Mouse (Mus musculus): ENCODE measurements around the gene Nt5dc2. TPM values are rescaled to one million over a fixed set of nuclear protein-coding genes. Genes with fewer than 3 reads are reported as not detected.

The Nt5dc2 gene
- polyA plus RNA-seq, 1 experiment from 2014 or later, result 350 TPM

GRCm38 (mm10) chr14:31177715-31178114 is 46.9 kb downstream of the Nt5dc2 start:
- no peak overlapping the region for H3K9ac ChIP-seq (replicated peaks; ENCODE audit: low read length)
- no peaks in the 10 kb centered on the region for H3K9me3 ChIP-seq (ENCODE audit: low read length)
- no peak for ATAC-seq (ENCODE audit: low FRiP score, low TSS enrichment)

GRCm38 (mm10) chr14:31179677-31180365 is 49.0 kb downstream of the Nt5dc2 start:
- Histone ChIP-seq H3K27me3 (ENCODE audit: insufficient read depth, low read length) (no peaks in the 10 kb centered on the region), H3K4me1 (ENCODE audit: insufficient read depth, low read length) (peaks cover 8% of the 10 kb centered on the region; the same call in 1 of the 2 replicates), H3K9me3 (ENCODE audit: low read length) (no peaks in the 10 kb centered on the region), H3K4me3 (ENCODE audit: low read length) (no peak overlapping the region), H3K27ac (ENCODE audit: low read length) (no peak overlapping the region), H3K9ac (replicated peaks; ENCODE audit: low read length) (no peak overlapping the region), H3K36me3 (ENCODE audit: insufficient read depth, low read length) (peaks cover 96% of the 10 kb centered on the region), H3K4me2 (replicated peaks; ENCODE audit: low read depth, low read length) (no peak overlapping the region)
- 94% methylated on average over 12 of the region's 12 CpGs for WGBS
- ATAC-seq (ENCODE audit: low FRiP score, low TSS enrichment), result no peak

More at GRCm38 (mm10) chr14:31177715-31178114, 46.9 kb downstream of the Nt5dc2 start:
- Histone ChIP-seq H3K27ac (ENCODE audit: low read length) (no peak overlapping the region), H3K36me3 (ENCODE audit: insufficient read depth, low read length) (peaks cover 96% of the 10 kb centered on the region), H3K27me3 (ENCODE audit: insufficient read depth, low read length) (no peaks in the 10 kb centered on the region), H3K4me2 (replicated peaks; ENCODE audit: low read depth, low read length) (no peak overlapping the region), H3K4me1 (ENCODE audit: insufficient read depth, low read length) (0 out of 2 replicates have a peak, but pooled peaks cover under 1% of the 10 kb centered on the region), H3K4me3 (ENCODE audit: low read length) (no peak overlapping the region)
- 86% methylated on average over 5 of the region's 5 CpGs for WGBS

GRCm38 (mm10) chr14:31181512-31181911 is 50.7 kb downstream of the Nt5dc2 start:
- H3K27ac ChIP-seq (ENCODE audit: low read length), result no peak overlapping the region

GRCm38 (mm10) chr14:31182786-31183290 is 52.0 kb downstream of the Nt5dc2 start:
- Histone ChIP-seq H3K4me1 (ENCODE audit: insufficient read depth, low read length) (peaks cover 8% of the 10 kb centered on the region; the same call in 1 of the 2 replicates), H3K9ac (replicated peaks; ENCODE audit: low read length) (no peak overlapping the region), H3K4me3 (ENCODE audit: low read length) (no peak overlapping the region), H3K4me2 (replicated peaks; ENCODE audit: low read depth, low read length) (no peak overlapping the region), H3K36me3 (ENCODE audit: insufficient read depth, low read length) (peaks cover 96% of the 10 kb centered on the region), H3K9me3 (ENCODE audit: low read length) (no peaks in the 10 kb centered on the region), H3K27ac (ENCODE audit: low read length) (peak overlapping the region; percentile 31), H3K27me3 (ENCODE audit: insufficient read depth, low read length) (no peaks in the 10 kb centered on the region)
- WGBS, result 60% methylated on average over 2 of the region's 2 CpGs
- ATAC-seq (ENCODE audit: low FRiP score, low TSS enrichment), result peak; percentile 58; the same call in 1 of the 2 replicates

More at GRCm38 (mm10) chr14:31181512-31181911, 50.7 kb downstream of the Nt5dc2 start:
- WGBS, result 84% methylated on average over 4 of the region's 4 CpGs
- Histone ChIP-seq H3K27me3 (ENCODE audit: insufficient read depth, low read length) (no peaks in the 10 kb centered on the region), H3K4me2 (replicated peaks; ENCODE audit: low read depth, low read length) (no peak overlapping the region), H3K4me3 (ENCODE audit: low read length) (no peak overlapping the region), H3K9ac (replicated peaks; ENCODE audit: low read length) (no peak overlapping the region), H3K9me3 (ENCODE audit: low read length) (no peaks in the 10 kb centered on the region), H3K36me3 (ENCODE audit: insufficient read depth, low read length) (peaks cover 96% of the 10 kb centered on the region), H3K4me1 (ENCODE audit: insufficient read depth, low read length) (peaks cover 8% of the 10 kb centered on the region; the same call in 1 of the 2 replicates)
- ATAC-seq (ENCODE audit: low FRiP score, low TSS enrichment), result no peak

- Histone ChIP-seq H3K4me3 (ENCODE audit: low read length) (no peak overlapping the region), H3K9ac (replicated peaks; ENCODE audit: low read length) (no peak overlapping the region), H3K9me3 (ENCODE audit: low read length) (no peaks in the 10 kb centered on the region), H3K4me2 (replicated peaks; ENCODE audit: low read depth, low read length) (no peak overlapping the region), H3K27me3 (ENCODE audit: insufficient read depth, low read length) (no peaks in the 10 kb centered on the region), H3K36me3 (ENCODE audit: insufficient read depth, low read length) (peaks cover 96% of the 10 kb centered on the region), H3K4me1 (ENCODE audit: insufficient read depth, low read length) (peaks cover 8% of the 10 kb centered on the region; the same call in 1 of the 2 replicates), H3K27ac (ENCODE audit: low read length) (peak overlapping the region; percentile 31; the same call in 1 of the 2 replicates)
- ATAC-seq (ENCODE audit: low FRiP score, low TSS enrichment), result no peak
- 81% methylated on average over 5 of the region's 5 CpGs for WGBS
Measured at GRCm38 (mm10) chr14:31183541-31183940, 52.7 kb downstream of the Nt5dc2 start.

- Histone ChIP-seq H3K4me1 (ENCODE audit: insufficient read depth, low read length) (peaks cover 8% of the 10 kb centered on the region; the same call in 1 of the 2 replicates), H3K27ac (ENCODE audit: low read length) (no peak overlapping the region), H3K27me3 (ENCODE audit: insufficient read depth, low read length) (no peaks in the 10 kb centered on the region), H3K36me3 (ENCODE audit: insufficient read depth, low read length) (peaks cover 96% of the 10 kb centered on the region), H3K4me2 (replicated peaks; ENCODE audit: low read depth, low read length) (no peak overlapping the region), H3K9me3 (ENCODE audit: low read length) (no peaks in the 10 kb centered on the region), H3K4me3 (ENCODE audit: low read length) (no peak overlapping the region), H3K9ac (replicated peaks; ENCODE audit: low read length) (no peak overlapping the region)
- WGBS, result 90% methylated on average over 12 of the region's 12 CpGs
- no peak for ATAC-seq (ENCODE audit: low FRiP score, low TSS enrichment)
Measured at GRCm38 (mm10) chr14:31184195-31184594, 53.3 kb downstream of the Nt5dc2 start.

- Histone ChIP-seq H3K36me3 (ENCODE audit: insufficient read depth, low read length) (peaks cover 96% of the 10 kb centered on the region), H3K27me3 (ENCODE audit: insufficient read depth, low read length) (no peaks in the 10 kb centered on the region), H3K9ac (replicated peaks; ENCODE audit: low read length) (no peak overlapping the region), H3K9me3 (ENCODE audit: low read length) (no peaks in the 10 kb centered on the region), H3K4me2 (replicated peaks; ENCODE audit: low read depth, low read length) (no peak overlapping the region), H3K27ac (ENCODE audit: low read length) (no peak overlapping the region), H3K4me1 (ENCODE audit: insufficient read depth, low read length) (peaks cover 8% of the 10 kb centered on the region; the same call in 1 of the 2 replicates), H3K4me3 (ENCODE audit: low read length) (no peak overlapping the region)
- 55% methylated on average over 4 of the region's 4 CpGs for WGBS
- ATAC-seq (ENCODE audit: low FRiP score, low TSS enrichment), result no peak
Measured at GRCm38 (mm10) chr14:31186656-31187055, 55.8 kb downstream of the Nt5dc2 start.

Other genes starting within 250 kb of the Nt5dc2 start
- gene Itih4, start 244.6 kb upstream of the Nt5dc2 start, polyA plus RNA-seq (2015; fragmentation: Nextera tagmentation; extraction: Ambion mirVana), result 0.27 and 0.59 TPM in 2 replicates
- gene Itih3, start 207.3 kb upstream of the Nt5dc2 start, polyA plus RNA-seq (2015; fragmentation: Nextera tagmentation; extraction: Ambion mirVana), result 1.4 TPM in 2 replicates
- 0.45 and 0.51 TPM in 2 replicates for gene Itih1, start 187.8 kb upstream of the Nt5dc2 start, polyA plus RNA-seq (2015; fragmentation: Nextera tagmentation; extraction: Ambion mirVana)
- 15.0 and 18.9 TPM in 2 replicates for gene Nek4, start 179.7 kb upstream of the Nt5dc2 start, polyA plus RNA-seq (2015; fragmentation: Nextera tagmentation; extraction: Ambion mirVana)
- gene Glt8d1, start 129.7 kb upstream of the Nt5dc2 start, polyA plus RNA-seq (2015; fragmentation: Nextera tagmentation; extraction: Ambion mirVana), result 68.8 and 72.7 TPM in 2 replicates
- gene Spcs1, start 129.4 kb upstream of the Nt5dc2 start, polyA plus RNA-seq (2015; fragmentation: Nextera tagmentation; extraction: Ambion mirVana), result 372 and 375 TPM in 2 replicates
- gene Pbrm1, start 111.9 kb upstream of the Nt5dc2 start, polyA plus RNA-seq (2015; fragmentation: Nextera tagmentation; extraction: Ambion mirVana), result 126 and 128 TPM in 2 replicates
- 107 and 116 TPM in 2 replicates for gene Gnl3, start 111.9 kb upstream of the Nt5dc2 start, polyA plus RNA-seq (2015; fragmentation: Nextera tagmentation; extraction: Ambion mirVana)
- gene Smim4, start 2.1 kb upstream of the Nt5dc2 start, polyA plus RNA-seq (2015; fragmentation: Nextera tagmentation; extraction: Ambion mirVana), result 105 and 109 TPM in 2 replicates
- gene Stab1, start 37.6 kb downstream of the Nt5dc2 start, polyA plus RNA-seq (2015; fragmentation: Nextera tagmentation; extraction: Ambion mirVana), result 35.2 and 39.8 TPM in 2 replicates
- 10.2 and 10.6 TPM in 2 replicates for gene Tnnc1, start 77.3 kb downstream of the Nt5dc2 start, polyA plus RNA-seq (2015; fragmentation: Nextera tagmentation; extraction: Ambion mirVana)
- gene Nisch, start 85.9 kb downstream of the Nt5dc2 start, polyA plus RNA-seq (2015; fragmentation: Nextera tagmentation; extraction: Ambion mirVana), result 419 and 421 TPM in 2 replicates
- gene Sema3g, start 86.8 kb downstream of the Nt5dc2 start, polyA plus RNA-seq (2015; fragmentation: Nextera tagmentation; extraction: Ambion mirVana), result 5.3 and 5.4 TPM in 2 replicates
- 13.9 TPM in 2 replicates for gene Phf7, start 120.3 kb downstream of the Nt5dc2 start, polyA plus RNA-seq (2015; fragmentation: Nextera tagmentation; extraction: Ambion mirVana)
- 105 and 106 TPM in 2 replicates for gene Bap1, start 120.4 kb downstream of the Nt5dc2 start, polyA plus RNA-seq (2015; fragmentation: Nextera tagmentation; extraction: Ambion mirVana)
- gene Dnah1, start 192.8 kb downstream of the Nt5dc2 start, polyA plus RNA-seq (2015; fragmentation: Nextera tagmentation; extraction: Ambion mirVana), result 7.4 and 7.7 TPM in 2 replicates
- gene Capn7, start 205.6 kb downstream of the Nt5dc2 start, polyA plus RNA-seq (2015; fragmentation: Nextera tagmentation; extraction: Ambion mirVana), result 45.0 and 48.8 TPM in 2 replicates